Comparison of ENCODE assay signal across 16 mouse cellular contexts in genomic region chr1:134195117-134195516, GRCm38 (mm10). TPM values are rescaled to one million over a fixed set of nuclear protein-coding genes. Genes with fewer than 3 reads are reported as not detected.
DNase-seq lines count a peak whose midpoint lies in the region; ATAC-seq and TF ChIP-seq lines count a peak whose summit lies in the region.
"Had no signal": no experiment of that assay in that cellular context is flagged by ENCODE, and none has a peak within 500 bp of the region (broad histone marks: within the 10 kb centered on the region; RNA-seq: fewer than 3 reads in every experiment).

No protein-coding gene starts in this region.

- peaks cover 34% of the 10 kb centered on the region for H3K4me1 ChIP-seq in cerebellum, adult 2 months (ENCODE audit: control insufficient read depth, insufficient read depth, low read length)
- peaks cover 41% of the 10 kb centered on the region for H3K4me1 ChIP-seq in heart, embryonic 13.5 days
- peaks cover 12% of the 10 kb centered on the region for H3K4me1 ChIP-seq in thymus, adult 2 months (replicated peaks; ENCODE audit: control insufficient read depth, insufficient read depth, low read length)

- peak overlapping the region; percentile 14; the same call in 1 of the 2 replicates for H3K4me2 ChIP-seq in heart, embryonic 13.5 days
- peak overlapping the region; percentile 70 for H3K4me2 ChIP-seq in myocyte (ENCODE audit: low read depth)
- H3K4me2 ChIP-seq: lung, embryonic 14.5 days; neural tube, embryonic 15.5 days had no signal

- H3K9me3 ChIP-seq in heart, embryonic 13.5 days, result no peaks in the 10 kb centered on the region
- H3K9me3 ChIP-seq: G1E; megakaryocyte, embryonic 14.5 days; neural tube, embryonic 15.5 days had no signal

- intact Hi-C loops in left cerebral cortex, adult 2 months (cut with DNase I), result no loop called here

- H3K79me2 ChIP-seq in myocyte (ENCODE audit: control insufficient read depth, insufficient read depth), result no peaks in the 10 kb centered on the region

- H3K36me3 ChIP-seq in heart, embryonic 13.5 days, result no peaks in the 10 kb centered on the region
- H3K36me3 ChIP-seq in myocyte (ENCODE audit: control insufficient read depth, insufficient read depth), result peaks cover 4% of the 10 kb centered on the region
- H3K36me3 ChIP-seq in thymus, adult 2 months (ENCODE audit: control insufficient read depth, insufficient read depth, low read length), result no peaks in the 10 kb centered on the region
- H3K36me3 ChIP-seq: G1E; neural tube, embryonic 15.5 days had no signal

- no peak for TF ChIP-seq CTCF in cerebellum, adult 2 months (IDR thresholded peaks at IDR 0.05; ENCODE audit: borderline replicate concordance, insufficient read depth, low read depth, low read length)
- no peak; the same call in 1 of the 2 replicates for TF ChIP-seq CTCF in left cerebral cortex, adult 2 months (IDR thresholded peaks at IDR 0.05)
- no peak for TF ChIP-seq CTCF in thymus, adult 2 months (IDR thresholded peaks at IDR 0.05; ENCODE audit: borderline replicate concordance, control insufficient read depth, extremely low read depth, insufficient read depth, low read length, poor library complexity)

- WGBS in cerebellum, adult 2 months, result 76% methylated on average over 2 of the region's 2 CpGs
- 24% methylated on average over 2 of the region's 2 CpGs for WGBS in heart, embryonic 13.5 days
- 48% methylated on average over 2 of the region's 2 CpGs for WGBS in thymus, adult 2 months

- peak; percentile 17 to 25 for DNase-seq in cerebellum, adult 2 months
- DNase-seq in heart, adult 11 months, result no peak
- DNase-seq in left cerebral cortex, adult 2 months (ENCODE audit: extremely low spot score in 1 of 2, low spot score in 2 of 2), result no peak
- no peak for DNase-seq in left cerebral cortex, adult 9 months (ENCODE audit: low spot score in 2 of 2)
- DNase-seq in thymus, adult 2 months, result no peak
- DNase-seq: adrenal gland, postnatal 14 days; kidney, postnatal 25 days had no signal

- H3K27me3 ChIP-seq in cerebellum, adult 2 months (ENCODE audit: control insufficient read depth, insufficient read depth, low read length), result no peaks in the 10 kb centered on the region
- H3K27me3 ChIP-seq in heart, embryonic 13.5 days (replicated peaks), result peaks cover 20% of the 10 kb centered on the region
- H3K27me3 ChIP-seq in myocyte (ENCODE audit: control insufficient read depth, insufficient read depth, insufficient read length), result no peaks in the 10 kb centered on the region
- no peaks in the 10 kb centered on the region for H3K27me3 ChIP-seq in thymus, adult 2 months (ENCODE audit: control insufficient read depth, insufficient read depth, low read length)
- H3K27me3 ChIP-seq: neural tube, embryonic 15.5 days had no signal

- no peak for ATAC-seq in cerebellum, adult (ENCODE audit: insufficient number of reproducible peaks, low FRiP score, low TSS enrichment)
- ATAC-seq in heart, embryonic 13.5 days (ENCODE audit: extremely low read depth, insufficient number of reproducible peaks, low FRiP score, low TSS enrichment), result no peak
- ATAC-seq: hindbrain, embryonic 16.5 days had no signal

- H3K4me3 ChIP-seq in cerebellum, adult 2 months (replicated peaks; ENCODE audit: insufficient read depth, low read depth, low read length), result no peak overlapping the region
- H3K4me3 ChIP-seq in heart, embryonic 13.5 days, result no peak overlapping the region
- no peak overlapping the region for H3K4me3 ChIP-seq in left cerebral cortex, adult 2 months
- H3K4me3 ChIP-seq in myocyte, result peak overlapping the region; percentile 63
- no peak overlapping the region for H3K4me3 ChIP-seq in thymus, adult 2 months (ENCODE audit: control insufficient read depth, insufficient read depth, low read length)
- H3K4me3 ChIP-seq: neural tube, embryonic 15.5 days had no signal

- no peak overlapping the region; the same call in 1 of the 2 replicates for H3K27ac ChIP-seq in cerebellum, adult 2 months (ENCODE audit: insufficient read depth, low read length)
- peak overlapping the region; percentile 84 for H3K27ac ChIP-seq in heart, embryonic 13.5 days (replicated peaks)
- H3K27ac ChIP-seq in left cerebral cortex, adult 2 months, result peak overlapping the region; percentile 74; the same call in 1 of the 2 replicates
- no peak overlapping the region for H3K27ac ChIP-seq in thymus, adult 2 months (ENCODE audit: control insufficient read depth, insufficient read depth, low read length)
- H3K27ac ChIP-seq: neural tube, embryonic 15.5 days had no signal

- H3ac ChIP-seq in myocyte (ENCODE audit: control insufficient read depth, insufficient read length), result peak overlapping the region; percentile 3

- no peak for TF ChIP-seq POLR2A in cerebellum, adult 2 months (IDR thresholded peaks at IDR 0.05; ENCODE audit: borderline replicate concordance, insufficient read depth, low read length)
- TF ChIP-seq POLR2A in myocyte (IDR thresholded peaks at IDR 0.05; ENCODE audit: insufficient read length, low read depth), result no peak
- TF ChIP-seq POLR2A in thymus, adult 2 months (IDR thresholded peaks at IDR 0.05; ENCODE audit: control insufficient read depth, extremely low read depth, insufficient read depth, low read length, poor library complexity), result no peak

- H3K9ac ChIP-seq in heart, embryonic 13.5 days, result peak overlapping the region; percentile 54; the same call in 1 of the 2 replicates
- H3K9ac ChIP-seq: lung, embryonic 14.5 days; neural tube, embryonic 15.5 days had no signal

TF ChIP-seq in myocyte, 11 proteins besides CTCF, POLR2A, EP300 and RAD21:
- peak; percentile 25 for TF ChIP-seq POLR2AphosphoS2 (IDR thresholded peaks at IDR 0.05; ENCODE audit: insufficient read length, low read depth)
- no peak for TF ChIP-seq MAX (IDR thresholded peaks at IDR 0.05; ENCODE audit: low read depth)
- TF ChIP-seq REST (IDR thresholded peaks at IDR 0.05; ENCODE audit: insufficient read depth, insufficient read length), result no peak
- TF ChIP-seq SRF (IDR thresholded peaks at IDR 0.05; ENCODE audit: control insufficient read depth, insufficient read length, low read depth), result peak; percentile 3
- no peak for TF ChIP-seq USF1 (IDR thresholded peaks at IDR 0.05; ENCODE audit: low read depth)
- TF ChIP-seq TCF12 (IDR thresholded peaks at IDR 0.05; ENCODE audit: insufficient read depth, poor library complexity, severe bottlenecking), result peak; percentile 70
- TF ChIP-seq MYOG (IDR thresholded peaks at IDR 0.05; ENCODE audit: control insufficient read depth in 1 of 3, insufficient read depth in 1 of 3, insufficient read length in 2 of 3, low read depth in 2 of 3), result peak in 2 of 3 experiments; percentile 51 to 85
- no peak for TF ChIP-seq CEBPB (IDR thresholded peaks at IDR 0.05; ENCODE audit: insufficient read depth, poor library complexity, severe bottlenecking)
- peak; percentile 68 to 89 (median 78) for TF ChIP-seq MYOD1 (IDR thresholded peaks at IDR 0.05; ENCODE audit: control insufficient read depth in 1 of 3, insufficient read length in 2 of 3, low read depth in 2 of 3)

RNA-seq across cellular contexts. Expression of gene Mybph, which starts 1.9 kb away (rescaled TPM):
- 0.14 and 0.18 TPM in 2 replicates for polyA plus RNA-seq in cerebellum, adult 2 months (2012; rRNA removed)
- 0.67 and 2.1 TPM in 2 replicates for polyA plus RNA-seq in heart, embryonic 13.5 days (2015; fragmentation: Nextera tagmentation; extraction: Ambion mirVana)
- under 1 TPM in 1 of 2 experiments, not detected in 1; 0.25 TPM for total RNA-seq in left cerebral cortex, adult 2 months (2021)
- polyA plus RNA-seq in myocyte (2012; fragmentation: generic; extraction: Trizol), result 1,516 TPM
- polyA plus RNA-seq in thymus, adult 2 months (2012; rRNA removed), result 0.33 and 0.35 TPM in 2 replicates
- total RNA-seq: adrenal gland, postnatal 14 days; monocyte, adult 5-6 weeks had no signal
- polyA plus RNA-seq: G1E; lung, embryonic 14.5 days had no signal

RNA-seq across cellular contexts. Expression of gene Chil1, which starts 13.1 kb away (rescaled TPM):
- polyA plus RNA-seq in cerebellum, adult 2 months (2012; rRNA removed), result 19.8 and 24.2 TPM in 2 replicates
- polyA plus RNA-seq in heart, embryonic 13.5 days (2015; fragmentation: Nextera tagmentation; extraction: Ambion mirVana), result 0.66 and 1.5 TPM in 2 replicates
- total RNA-seq in left cerebral cortex, adult 2 months (2021), result 10 to 100 TPM; 14.0 TPM
- polyA plus RNA-seq in myocyte (2012; fragmentation: generic; extraction: Trizol), result 32.9 TPM
- polyA plus RNA-seq in thymus, adult 2 months (2012; rRNA removed), result 9.0 and 9.5 TPM in 2 replicates
- total RNA-seq: G1E had no signal
- polyA plus RNA-seq: G1E; lung, embryonic 14.5 days had no signal

RNA-seq across cellular contexts. Expression of gene Adora1, which starts 40.1 kb away (rescaled TPM):
- 154 and 160 TPM in 2 replicates for polyA plus RNA-seq in cerebellum, adult 2 months (2012; rRNA removed)
- 8.3 and 9.0 TPM in 2 replicates for polyA plus RNA-seq in heart, embryonic 13.5 days (2015; fragmentation: Nextera tagmentation; extraction: Ambion mirVana)
- 100 to 1,000 TPM; 180 to 188 TPM for total RNA-seq in left cerebral cortex, adult 2 months (2021)
- polyA plus RNA-seq in myocyte (2012; fragmentation: generic; extraction: Trizol), result 4.5 TPM
- 6.2 and 6.3 TPM in 2 replicates for polyA plus RNA-seq in thymus, adult 2 months (2012; rRNA removed)
- total RNA-seq: monocyte, adult 5-6 weeks had no signal
- polyA plus RNA-seq: G1E had no signal

Comparison
In these comparisons a context has a peak if more than half of its experiments do, and no peak if none do; other contexts are left out.
1. DNase-seq: peak in cerebellum, adult 2 months (2 of 2); none in heart, adult 11 months (single experiment), left cerebral cortex, adult 2 months (0 of 2), left cerebral cortex, adult 9 months (0 of 2) and thymus, adult 2 months (single experiment).
2. H3K27ac ChIP-seq: peak in heart, embryonic 13.5 days (single experiment) and left cerebral cortex, adult 2 months (single experiment); none in cerebellum, adult 2 months (single experiment) and thymus, adult 2 months (single experiment).
3. RNA of gene Mybph, which starts 1.9 kb away (polyA plus RNA-seq): 1,516 TPM in myocyte (single experiment); 0.67 to 2.1 TPM in heart, embryonic 13.5 days, 0.33 to 0.35 TPM in thymus, adult 2 months and 0.14 to 0.18 TPM in cerebellum, adult 2 months; every median in the first group is over 100 times any median in the second.
4. RNA of gene Adora1, which starts 40.1 kb away (polyA plus RNA-seq): 154 to 160 TPM in cerebellum, adult 2 months; 8.3 to 9.0 TPM in heart, embryonic 13.5 days, 6.2 to 6.3 TPM in thymus, adult 2 months and 4.5 TPM in myocyte (single experiment); every median in the first group is over 10 times any median in the second.